Mouse (Mus musculus) ovary, adult 18-20 months (tissue): Measurements from ENCODE around the gene Fam122a.

Experiments used
- DNase-seq: peaks from one replicate; pipeline ENCODE4 v3.0.0; 2022; ENCODE audit warnings: low spot score, mixed read lengths

The Fam122a gene

DNA sequence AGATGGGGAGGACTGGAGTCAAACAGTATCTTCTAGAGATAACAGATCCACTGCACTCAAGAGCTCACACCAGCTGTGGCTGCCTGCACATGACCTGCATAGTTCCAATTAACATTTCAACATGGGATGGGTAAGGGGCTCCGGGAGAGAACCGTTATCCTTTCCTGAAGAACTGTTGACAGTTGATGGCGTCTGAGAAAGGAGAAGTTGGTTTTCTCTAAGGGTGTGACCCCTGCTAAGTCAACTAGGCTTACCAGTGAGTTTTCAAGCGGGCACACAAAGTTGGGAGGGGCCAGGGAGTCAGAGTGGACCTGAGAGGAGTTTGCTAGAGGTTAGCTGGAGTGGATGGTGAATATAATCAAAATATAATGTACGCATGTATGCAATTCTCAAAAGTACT, 13.1 kb upstream of the Fam122a start:
- DNase-seq = no peak

DNA sequence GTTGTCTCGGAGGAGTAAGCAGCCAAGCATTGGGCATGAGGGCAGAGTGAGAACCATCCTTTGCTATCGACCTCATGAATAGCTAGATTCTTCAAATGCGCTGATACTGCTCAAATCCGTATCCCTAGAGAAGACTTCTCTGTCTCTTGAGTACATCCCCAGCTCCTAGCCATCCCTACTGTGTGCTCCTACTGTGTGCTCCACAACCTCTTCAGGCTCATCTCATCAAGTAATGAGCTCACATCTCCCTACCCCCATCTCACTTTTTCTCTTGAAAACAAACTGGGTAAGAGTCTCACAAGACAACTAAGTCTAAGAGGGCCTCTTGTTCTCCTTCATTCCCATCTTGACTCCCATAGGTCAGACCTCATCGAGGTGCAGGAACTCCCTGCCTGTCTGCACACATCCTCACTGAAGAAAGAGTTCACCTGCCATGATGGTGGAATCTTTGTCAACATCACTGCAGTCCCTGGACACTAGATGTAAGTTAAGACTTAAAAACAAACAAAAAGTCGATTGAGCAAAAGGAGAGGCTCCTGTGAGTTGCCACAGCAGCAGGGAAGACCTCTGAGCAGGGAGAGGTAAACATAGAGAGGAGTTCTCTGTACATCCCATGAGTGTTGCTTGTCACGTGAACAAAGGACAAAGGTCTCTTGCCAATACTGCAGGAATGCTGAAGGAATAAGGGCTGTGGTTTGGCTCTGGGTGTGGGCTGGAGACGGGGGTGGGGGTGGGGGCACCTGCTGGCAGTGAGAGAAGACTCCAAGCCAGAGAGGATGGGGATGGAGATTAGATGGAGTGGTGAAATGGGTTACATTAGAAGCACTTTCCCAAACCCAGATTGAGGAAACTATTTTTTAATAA, 9.5 kb upstream of the Fam122a start:
- DNase-seq = no peak

DNA sequence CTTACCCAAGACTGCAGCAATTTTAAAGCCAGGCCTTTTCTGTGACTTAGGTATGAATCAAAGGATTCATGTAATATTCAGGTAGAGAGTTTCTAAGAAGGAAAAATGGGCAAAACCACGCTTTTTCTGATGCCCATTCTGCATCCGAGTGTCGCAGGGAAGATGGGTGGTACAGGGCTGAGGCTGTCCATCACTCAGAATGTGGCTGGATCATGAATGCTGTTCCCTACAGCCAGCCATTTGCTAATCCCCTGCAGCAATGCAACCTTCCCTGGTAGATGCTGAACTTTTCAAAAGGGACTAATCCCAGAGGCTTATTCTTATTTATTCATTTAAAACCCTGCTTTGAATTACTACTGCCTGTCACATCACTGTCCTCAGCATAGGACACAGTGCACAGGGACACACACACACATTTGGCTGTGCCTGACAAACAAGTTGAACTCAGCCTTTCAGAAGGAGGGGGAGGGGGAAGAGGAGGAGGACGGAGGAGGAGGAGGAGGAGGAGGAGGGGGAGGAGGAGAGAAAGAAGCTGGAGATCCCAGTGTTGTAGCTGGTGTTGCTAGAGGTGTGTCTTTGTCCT, 7.5 kb upstream of the Fam122a start:
- no peak for DNase-seq

DNA sequence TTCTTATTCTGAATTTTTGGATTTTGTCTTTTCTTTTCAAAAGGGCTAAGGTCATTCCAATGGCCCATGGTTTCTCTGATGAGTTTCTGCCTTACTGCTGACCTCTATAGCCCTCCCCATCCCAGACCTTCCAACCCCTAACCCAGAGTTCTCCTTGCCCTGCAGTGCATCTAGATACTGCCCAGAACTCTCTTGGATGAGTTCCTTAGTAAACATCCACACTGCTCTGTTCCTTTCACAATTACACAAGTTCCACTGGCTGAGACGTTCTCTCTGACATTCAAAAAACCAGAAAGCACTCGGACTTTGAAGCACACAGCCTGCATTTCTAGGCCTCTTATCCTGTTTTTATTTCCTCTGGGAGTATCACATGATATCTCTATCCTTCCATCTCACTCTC, 3.8 kb upstream of the Fam122a start:
- no peak for DNase-seq

DNA sequence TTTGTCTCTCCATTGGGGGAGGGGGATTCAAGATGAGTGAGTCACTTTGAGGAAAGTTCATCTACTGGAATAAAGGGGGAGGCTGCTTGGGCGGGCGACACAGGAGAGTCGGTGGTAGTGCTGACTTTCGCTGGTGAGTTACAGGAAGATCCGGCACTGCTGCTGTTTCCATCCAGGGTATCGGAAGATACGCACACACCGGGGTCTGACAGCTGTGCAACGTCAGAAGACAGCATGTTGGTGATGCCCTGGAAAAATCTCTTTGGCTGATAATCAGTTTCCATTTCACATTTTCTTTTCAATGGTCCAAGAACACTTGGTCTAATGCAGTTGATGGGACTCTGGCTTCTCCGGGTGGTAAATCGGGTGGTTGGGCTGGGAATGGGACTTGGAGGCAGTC, 695 bp downstream of the Fam122a start:
- DNase-seq = no peak

DNA sequence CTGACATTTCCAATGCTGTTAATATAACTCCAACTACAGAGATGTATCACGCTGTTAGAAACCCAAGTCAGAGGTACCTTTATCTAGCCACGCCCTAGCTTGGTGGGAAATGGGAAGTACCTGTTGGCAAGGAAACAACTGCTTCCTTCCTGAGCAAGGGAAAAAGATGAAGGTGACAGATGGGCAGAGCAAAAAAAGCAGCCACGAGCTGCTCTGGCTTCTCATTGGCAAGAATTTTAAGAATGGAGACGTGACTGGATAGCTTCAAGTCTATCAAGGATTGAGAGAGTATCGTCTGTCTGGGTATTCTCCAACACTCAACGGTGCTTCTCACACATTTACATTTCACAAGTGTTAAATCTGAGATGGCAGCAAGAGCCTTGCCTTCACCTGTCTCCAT, 1.9 kb downstream of the Fam122a start:
- no peak for DNase-seq

DNA sequence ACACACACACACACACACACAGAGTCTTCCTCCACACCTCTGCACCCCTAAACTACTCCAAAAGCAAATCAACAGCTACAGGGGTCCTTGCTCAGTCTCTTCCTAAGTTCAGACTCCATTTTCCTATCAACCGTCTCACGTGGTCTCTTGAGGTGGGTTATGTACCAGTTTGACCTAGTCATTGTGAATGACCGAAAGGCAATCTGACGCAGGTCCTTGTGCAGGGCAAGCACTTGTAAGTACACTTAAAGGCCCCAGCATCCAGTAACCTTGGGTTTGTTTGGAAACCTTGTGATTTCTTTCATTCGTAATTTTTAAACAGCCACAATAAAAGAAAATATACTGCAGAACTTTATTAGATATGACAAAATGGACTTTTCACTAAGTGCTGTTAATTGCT, 4.6 kb downstream of the Fam122a start:
- no peak for DNase-seq

DNA sequence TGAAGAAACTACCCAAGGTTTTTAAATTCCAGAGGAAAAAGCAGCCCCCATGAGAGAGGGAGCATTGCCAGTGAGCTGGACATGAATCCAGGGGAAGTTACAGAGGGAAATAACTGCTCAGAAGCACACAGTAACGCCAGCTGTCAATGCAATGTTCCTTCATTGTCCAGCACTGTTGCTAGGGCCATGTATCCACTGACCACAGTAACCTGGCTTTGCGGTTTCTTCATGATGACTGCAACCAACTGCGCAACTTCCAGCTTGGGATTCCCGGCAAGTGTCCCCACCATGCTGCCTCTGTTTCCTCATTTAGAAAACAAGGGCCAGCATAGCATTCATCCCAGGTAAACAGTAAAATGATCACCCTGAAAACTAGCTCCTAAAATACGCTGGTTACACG, 5.6 kb downstream of the Fam122a start:
- DNase-seq = no peak

DNA sequence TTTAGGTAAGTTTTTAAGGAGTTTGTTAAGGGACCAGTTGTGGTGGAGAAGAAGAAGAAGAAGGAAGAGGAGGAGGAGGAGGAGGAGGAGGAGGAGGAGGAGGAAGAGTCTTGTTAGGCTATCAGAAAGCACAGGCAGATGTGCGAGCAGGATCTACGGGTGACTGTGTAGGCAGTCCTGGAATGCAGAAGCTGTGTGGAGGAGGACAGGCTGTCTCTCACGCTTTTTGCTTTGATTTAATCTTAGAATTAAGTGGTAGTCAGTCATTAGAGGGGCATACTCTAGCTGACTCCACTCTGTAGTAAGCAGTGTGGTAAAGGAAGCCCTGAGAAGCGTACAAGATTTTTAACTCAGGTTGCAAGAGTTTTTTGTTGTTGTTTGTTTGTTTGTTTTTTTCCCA, 7.9 kb downstream of the Fam122a start:
- DNase-seq = no peak

DNA sequence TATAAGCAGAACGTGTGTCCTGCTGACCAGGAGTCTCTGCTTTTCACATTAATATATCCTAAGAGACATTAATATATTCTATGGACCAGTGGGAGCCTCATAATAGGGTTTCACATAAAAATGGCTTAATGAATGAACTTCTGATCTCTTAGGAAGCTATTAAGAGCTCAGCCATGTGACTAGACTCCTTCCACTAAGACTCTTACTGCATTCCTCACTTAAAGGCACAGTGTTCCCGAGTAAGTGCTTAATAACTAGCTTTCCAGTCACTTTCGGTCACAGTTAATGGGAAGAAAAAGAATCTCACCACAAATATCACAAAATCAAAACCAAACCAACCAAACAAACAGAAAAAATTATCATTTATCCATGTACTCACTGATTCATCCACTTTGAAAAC, 8.5 kb downstream of the Fam122a start:
- no peak for DNase-seq

DNA sequence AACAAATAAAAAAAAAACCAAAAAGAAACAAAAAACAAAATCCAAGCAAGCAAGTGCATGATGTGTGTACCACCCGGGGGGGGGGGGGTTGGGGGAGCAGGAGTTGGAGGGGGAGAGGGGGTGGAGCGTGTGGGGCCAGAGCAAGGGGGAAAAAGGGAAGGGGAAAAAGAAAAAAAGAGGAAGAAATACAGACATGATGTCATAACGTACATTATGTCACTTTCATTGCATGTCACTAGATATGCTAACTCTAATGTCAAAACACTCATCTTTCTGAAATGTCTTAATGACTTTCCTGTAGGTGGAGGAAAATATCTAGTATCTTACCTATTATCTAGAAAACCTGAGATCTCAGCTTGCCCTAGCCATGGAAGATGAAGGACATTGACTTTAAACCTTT, 14.1 kb downstream of the Fam122a start:
- DNase-seq = no peak

DNA sequence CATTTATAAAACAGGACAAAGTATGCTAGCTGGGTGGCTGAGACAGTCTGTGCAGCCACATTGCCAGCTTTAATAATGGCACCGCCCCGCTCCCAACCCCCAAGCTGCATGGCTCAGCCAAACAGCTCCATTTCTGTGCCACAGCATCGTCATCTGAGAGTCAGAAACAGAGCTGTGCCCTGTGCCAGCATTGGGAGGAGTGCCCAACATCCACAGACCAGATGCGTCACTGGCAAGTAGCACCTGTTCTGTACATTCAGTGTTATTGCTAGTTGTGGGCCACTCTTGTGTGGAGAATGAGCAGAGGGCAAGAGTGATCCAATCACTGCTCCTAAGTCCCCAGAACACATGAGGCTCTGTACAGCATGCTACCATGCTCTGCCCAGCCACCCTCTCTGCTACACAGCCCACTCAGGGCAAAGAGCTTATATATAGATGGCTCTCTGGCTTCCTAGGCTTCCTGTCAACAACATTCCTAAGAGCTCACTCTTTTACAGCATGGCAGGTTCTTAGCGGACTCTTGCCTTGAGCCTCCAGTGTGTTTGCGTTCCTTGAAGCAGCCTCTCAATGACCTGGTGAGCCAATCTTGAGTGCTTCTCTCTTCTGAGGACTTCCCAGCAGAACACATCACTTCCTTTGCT, 20.4 kb downstream of the Fam122a start:
- DNase-seq = no peak

DNA sequence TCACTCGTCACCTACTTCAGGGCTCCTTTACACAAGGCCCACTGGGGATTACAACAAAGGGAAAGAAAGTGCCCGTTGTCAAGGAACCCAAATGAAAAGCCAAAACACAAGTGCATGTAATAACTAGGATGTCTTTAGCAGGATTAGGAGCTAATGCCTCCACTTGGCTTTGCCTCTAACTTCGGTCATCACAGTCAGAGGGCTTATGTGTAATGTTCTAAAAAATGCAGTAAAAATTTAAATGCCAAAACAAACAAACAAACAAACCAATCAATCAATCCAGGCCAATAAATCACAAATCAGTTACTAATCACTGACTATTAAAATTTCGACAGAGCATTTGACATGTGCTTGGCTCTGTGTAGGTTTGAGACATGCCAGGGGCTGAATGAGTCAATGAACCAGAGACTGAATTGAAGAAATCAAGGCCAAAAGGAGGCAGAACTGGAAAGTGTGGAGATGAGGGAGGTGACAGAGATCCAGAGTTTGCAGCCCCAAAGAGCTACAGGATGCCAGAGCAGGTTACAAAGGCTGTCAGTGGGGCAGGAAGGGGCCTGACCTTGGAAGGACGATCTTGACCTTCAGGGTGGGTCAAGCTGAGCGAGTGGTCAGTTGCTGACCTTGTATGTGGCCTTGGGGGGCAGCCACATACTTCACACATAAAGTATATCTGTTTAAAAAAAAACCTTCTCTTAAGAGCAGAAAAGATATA, 21.8 kb downstream of the Fam122a start:
- no peak for DNase-seq

DNA sequence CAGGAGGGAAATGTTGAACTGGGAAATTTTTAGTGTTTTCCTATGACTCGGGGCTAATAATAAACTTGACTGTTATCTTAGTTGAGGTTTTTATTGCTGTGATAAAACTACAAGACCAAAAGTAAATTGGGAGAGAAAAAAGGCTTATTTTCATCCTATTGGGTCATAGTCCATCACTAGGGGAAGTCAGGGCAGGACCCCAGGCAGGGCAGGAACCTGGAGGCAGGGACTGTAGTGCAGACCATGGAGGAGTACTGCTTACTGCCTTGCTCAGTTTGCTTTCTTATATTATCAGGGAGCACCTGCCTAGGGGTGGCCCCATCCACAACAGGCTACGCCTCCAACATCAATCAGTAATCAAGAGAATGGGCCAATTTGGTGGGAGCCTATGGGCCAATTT, 22.7 kb downstream of the Fam122a start:
- DNase-seq = no peak

DNA sequence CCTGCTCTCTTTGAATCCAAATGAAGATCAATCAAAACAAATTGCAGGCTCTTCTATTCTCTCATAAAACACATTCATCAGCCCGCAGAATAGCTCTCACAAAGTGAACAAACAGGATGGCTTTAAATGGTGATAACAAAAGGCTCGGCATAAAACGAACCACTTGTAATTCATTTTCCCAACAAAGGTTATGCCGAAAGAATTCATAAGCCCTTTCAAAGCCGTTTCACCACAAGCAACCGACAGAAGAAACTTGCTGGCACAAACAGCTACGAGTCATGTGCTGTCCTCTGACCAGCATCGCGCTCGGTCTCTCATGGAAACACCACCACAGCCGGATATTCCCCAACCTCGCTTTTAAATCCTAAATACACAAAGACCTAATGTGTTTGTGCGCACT, 23.8 kb downstream of the Fam122a start:
- no peak for DNase-seq

DNA sequence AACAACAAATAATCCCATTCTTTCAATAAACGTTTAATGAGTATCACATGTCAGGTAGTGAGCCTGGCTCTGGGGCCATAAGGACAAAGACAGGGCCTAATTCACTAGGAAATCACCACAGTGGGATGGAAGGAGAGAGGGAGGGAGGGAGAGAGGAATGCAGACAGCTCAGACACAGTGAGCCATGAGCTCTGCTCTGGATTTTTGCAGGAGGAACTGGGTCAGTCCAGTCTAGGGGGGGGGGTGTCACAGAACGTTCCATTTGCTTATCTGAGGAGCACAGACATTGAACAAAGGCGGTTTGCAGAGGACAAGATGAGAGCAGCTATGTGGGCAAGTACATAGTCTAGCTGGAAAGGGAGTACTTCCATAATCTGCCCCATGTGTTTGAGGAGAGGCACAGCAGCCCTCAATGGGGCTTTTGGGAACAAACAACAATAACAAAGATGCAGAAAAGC, 24.7 kb downstream of the Fam122a start:
- no peak for DNase-seq

DNA sequence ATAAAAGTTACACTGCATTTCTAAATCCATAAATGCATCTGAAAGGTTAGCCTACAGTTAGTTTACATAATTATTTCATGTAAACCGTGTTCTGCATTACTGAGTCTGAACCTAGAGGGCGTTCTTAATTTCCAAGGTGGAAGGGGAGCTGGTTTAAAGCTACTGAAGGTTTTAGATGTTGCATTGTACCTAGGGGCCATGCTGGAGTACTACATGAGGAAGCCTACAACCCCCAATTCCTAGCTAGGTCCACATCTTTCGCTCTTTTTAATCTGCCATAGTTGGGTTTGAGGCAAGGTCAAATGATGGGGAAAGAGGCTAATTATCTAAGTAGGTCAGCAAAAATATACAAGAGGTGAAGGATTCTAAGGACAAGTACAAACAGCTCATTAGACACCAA, 25.5 kb downstream of the Fam122a start:
- DNase-seq = no peak

DNA sequence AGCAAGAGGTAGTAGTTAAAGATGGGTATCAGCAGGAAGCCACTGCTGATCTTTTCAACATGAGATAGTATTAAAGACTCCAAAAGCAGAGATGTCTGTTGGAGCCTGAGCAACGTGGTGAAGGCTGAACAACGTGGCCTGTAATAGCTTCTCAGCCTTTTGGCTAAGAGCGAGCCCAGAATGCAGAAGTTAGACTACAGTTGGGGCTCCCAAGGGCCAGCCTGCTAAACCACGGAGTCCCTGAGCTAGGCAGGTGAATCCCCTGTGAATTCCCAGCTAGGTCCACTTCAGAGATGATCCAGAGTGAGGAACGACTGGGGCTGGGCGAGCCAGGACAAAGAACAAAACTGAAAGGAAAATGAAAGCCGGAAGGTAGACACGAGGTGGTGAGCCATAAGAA, 26.4 kb downstream of the Fam122a start:
- DNase-seq = no peak

DNA sequence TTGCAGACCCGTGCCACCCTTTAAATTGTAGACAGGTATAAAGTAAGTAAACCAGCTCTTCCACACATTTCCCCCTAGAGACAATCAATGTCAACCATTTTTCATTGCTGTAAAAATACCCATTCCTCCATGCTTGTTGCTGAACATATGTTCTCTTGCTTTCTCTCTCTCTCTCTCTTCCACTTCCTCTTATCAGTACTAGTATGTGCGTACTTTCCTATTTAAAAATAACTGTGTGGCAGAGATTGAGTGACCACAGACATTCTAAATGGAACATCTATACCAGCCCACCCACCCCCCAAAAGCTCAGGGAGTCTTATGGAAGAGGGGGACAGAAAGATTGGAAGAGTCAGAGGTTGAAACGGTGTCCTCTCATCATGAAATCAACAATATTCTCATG, 32.8 kb downstream of the Fam122a start:
- DNase-seq = no peak

DNA sequence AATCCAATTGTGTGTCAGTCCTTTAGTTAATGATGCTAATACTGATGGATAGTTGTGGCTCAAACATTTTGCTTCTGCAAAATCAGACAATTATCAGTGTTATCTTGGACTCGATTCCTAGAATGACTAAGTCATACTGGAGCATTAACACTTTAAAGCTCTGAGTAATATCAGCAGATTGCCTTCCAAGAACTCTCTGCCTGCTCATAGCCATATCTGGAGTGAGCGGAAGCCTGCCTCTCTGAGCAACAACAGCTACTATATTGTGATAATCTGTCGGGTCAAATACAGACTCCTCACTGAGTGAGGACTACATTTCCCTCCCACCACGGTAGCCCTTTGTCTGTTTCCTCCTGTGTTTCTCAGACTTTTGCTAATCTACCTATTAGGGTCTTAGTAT, 37.4 kb downstream of the Fam122a start:
- no peak for DNase-seq

DNA sequence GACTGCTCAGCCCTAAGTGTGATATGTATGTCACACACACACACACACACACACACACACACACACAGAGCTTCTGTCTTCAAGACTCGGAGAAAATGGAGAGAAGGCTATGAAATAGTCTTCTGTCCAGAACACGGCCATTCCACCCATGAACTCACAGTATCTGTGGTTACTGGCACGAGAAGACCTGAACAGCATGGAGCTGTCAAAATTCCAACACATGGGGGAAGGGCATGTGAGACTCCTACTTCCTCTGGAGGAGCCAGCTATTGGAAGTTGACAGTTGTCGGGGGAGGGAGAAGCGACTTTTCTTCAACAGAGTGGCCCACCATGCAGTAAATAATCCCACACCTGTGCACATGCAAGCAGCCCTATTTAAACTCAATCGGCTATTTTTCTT, 42.9 kb downstream of the Fam122a start:
- no peak for DNase-seq

DNA sequence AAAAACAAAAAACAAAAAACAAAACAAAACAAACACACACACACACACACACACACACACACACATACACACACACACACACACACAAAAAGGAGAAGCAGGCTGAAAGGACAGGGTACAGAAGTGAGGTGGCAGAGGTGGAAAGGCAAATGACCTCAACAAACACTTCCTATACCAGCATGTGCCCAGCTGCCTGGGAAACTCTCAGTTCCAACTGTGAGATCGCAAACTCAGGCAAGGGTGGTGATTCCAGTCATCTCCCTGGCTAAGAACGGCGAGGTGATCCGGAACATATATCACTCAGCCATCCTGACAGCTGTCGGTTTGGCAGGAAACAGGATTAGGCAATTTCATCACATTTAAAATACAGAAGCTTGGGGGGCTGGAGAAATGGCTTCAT, 44.7 kb downstream of the Fam122a start:
- DNase-seq = no peak

DNA sequence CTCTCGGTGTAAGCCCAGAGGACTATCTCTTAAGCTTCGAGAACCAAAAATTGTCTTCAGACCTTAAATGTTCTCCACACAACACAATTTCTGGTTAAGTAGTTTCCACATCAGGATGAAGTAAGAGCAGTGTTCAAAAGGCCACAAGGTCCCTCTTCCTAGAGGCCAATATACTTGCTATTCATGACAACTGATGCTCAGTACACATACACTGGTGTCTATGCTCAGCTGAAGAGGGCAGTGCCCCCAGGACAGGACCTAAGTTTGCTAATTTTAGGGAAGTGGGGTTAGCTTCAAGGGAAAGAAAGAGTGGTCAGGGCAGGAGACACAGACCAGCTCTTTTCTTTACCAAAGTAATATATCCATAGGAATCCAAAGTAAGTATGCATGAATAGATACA, 45.8 kb downstream of the Fam122a start:
- DNase-seq = no peak
